Mouse (Mus musculus) cortical plate, adult 2 months (tissue): Measurements from ENCODE around the gene Lonrf2. TPM values are rescaled to one million over a fixed set of nuclear protein-coding genes. Genes with fewer than 3 reads are reported as not detected.

Experiments used
- H3K27ac ChIP-seq: fragments of 200-500 bp; 2 replicates; pipeline ENCODE4 v1.5.1; 2012; ENCODE audit warnings: low read length, control low read depth, inconsistent platforms; ENCODE audit not compliant: insufficient read depth
- H3K4me1 ChIP-seq: fragments of 200-500 bp; 2 replicates; pipeline ENCODE4 v1.6.1; 2011; ENCODE audit warnings: low read length; ENCODE audit not compliant: control insufficient read depth, insufficient read depth
- H3K4me3 ChIP-seq: fragments of 200-500 bp; 2 replicates; pipeline ENCODE4 v1.5.1; 2011; ENCODE audit warnings: mild to moderate bottlenecking, low read length, control low read depth; ENCODE audit not compliant: insufficient read depth
- CTCF ChIP-seq: fragments of 200-500 bp; IDR thresholded peaks from 2 replicates; pipeline ENCODE4 v1.5.1; 2011; ENCODE audit warnings: mild to moderate bottlenecking, control low read depth, low read length; ENCODE audit not compliant: insufficient read depth; ENCODE audit errors: extremely low read depth
- POLR2A ChIP-seq: fragments of 200-500 bp; IDR thresholded peaks from 2 replicates; pipeline ENCODE4 v1.6.1; 2011; ENCODE audit warnings: mild to moderate bottlenecking, low read length, control low read depth; ENCODE audit not compliant: insufficient read depth; ENCODE audit errors: extremely low read depth
- polyA plus RNA-seq: library from polyadenylated mRNA; depleted of rRNA; stranded (reverse); fragments of >200 nt; gene quantifications from 2 replicates; pipeline ENCODE4 v1.2.3, GENCODE M21; 2012

Lonrf2 gene
- polyA plus RNA-seq, 1 experiment = 60.5 TPM

DNA sequence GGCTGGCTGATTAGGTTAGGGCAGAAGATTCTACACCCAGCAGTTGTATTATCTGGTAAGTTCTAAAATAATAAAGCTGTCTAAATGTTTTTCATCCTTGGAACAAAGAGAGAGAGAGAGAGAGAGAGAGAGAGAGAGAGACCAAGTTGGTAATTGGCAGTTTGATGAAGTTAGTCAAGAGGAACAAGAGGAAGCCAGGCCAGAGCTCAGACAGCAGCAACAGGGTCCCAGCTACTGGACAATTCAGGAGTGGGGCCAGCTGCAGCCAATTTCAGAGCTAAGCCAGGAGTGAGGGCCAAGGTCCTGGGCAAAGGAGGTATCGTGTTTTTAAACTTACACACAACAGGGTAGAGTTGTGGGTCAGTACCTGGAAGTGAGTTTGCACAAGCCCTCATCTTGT lies 6.3 kb upstream of the Lonrf2 start:
- H3K4me1 ChIP-seq = 0 out of 2 replicates have a peak, but pooled peaks cover under 1% of the 10 kb centered on the region
- H3K4me3 ChIP-seq = no peak overlapping the region
- H3K27ac ChIP-seq = no peak overlapping the region
- TF ChIP-seq POLR2A = no peak
- TF ChIP-seq CTCF = no peak

DNA sequence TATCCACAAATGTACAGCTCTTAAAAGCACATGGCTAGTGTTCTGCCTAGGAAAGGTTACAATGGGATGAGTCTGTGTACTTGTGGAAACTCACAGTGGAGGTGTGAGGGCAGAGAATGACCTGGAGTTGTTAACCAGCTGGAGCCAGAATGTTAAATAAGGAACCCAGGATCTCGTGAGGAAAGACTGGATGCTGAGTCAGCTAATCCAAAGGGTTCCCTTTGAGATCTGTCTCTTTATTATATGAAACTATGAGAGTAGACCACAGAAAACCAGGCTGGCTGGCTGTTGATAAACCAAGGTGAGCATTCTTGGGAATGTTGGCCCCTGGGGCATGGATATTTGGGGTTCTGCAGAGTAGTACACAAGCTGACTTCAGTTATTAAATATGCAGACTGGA lies 3.4 kb upstream of the Lonrf2 start:
- H3K27ac ChIP-seq = no peak overlapping the region
- no peak for TF ChIP-seq POLR2A
- no peaks in the 10 kb centered on the region for H3K4me1 ChIP-seq
- H3K4me3 ChIP-seq = no peak overlapping the region

- Histone ChIP-seq H3K4me1 (peaks cover 2% of the 10 kb centered on the region; the same call in 1 of the 2 replicates), H3K4me3 (peak overlapping the region; percentile 79), H3K27ac (peak overlapping the region; percentile 84)
- TF ChIP-seq CTCF = no peak
- 0 out of 2 replicates have a peak, but pooled peaks have one; percentile 26 for TF ChIP-seq POLR2A
Measured at GRCm38 (mm10) chr1:38835568-38836476, 689 bp downstream of the Lonrf2 start.

- TF ChIP-seq POLR2A = no peak
- TF ChIP-seq CTCF = peak; percentile 49
Measured at GRCm38 (mm10) chr1:38834899-38835298, 1.6 kb downstream of the Lonrf2 start.

GRCm38 (mm10) chr1:38824926-38825325 lies 11.6 kb downstream of the Lonrf2 start:
- Histone ChIP-seq H3K27ac (no peak overlapping the region), H3K4me1 (peaks cover 10% of the 10 kb centered on the region), H3K4me3 (no peak overlapping the region)
- TF ChIP-seq CTCF (no peak), POLR2A (no peak)

More at GRCm38 (mm10) chr1:38834899-38835298, 1.6 kb downstream of the Lonrf2 start:
- H3K4me3 ChIP-seq = peak overlapping the region; percentile 79
- H3K27ac ChIP-seq = no peak overlapping the region
- peaks cover 2% of the 10 kb centered on the region; the same call in 1 of the 2 replicates for H3K4me1 ChIP-seq

- TF ChIP-seq POLR2A (no peak), CTCF (no peak)
- Histone ChIP-seq H3K4me1 (peaks cover 10% of the 10 kb centered on the region), H3K4me3 (no peak overlapping the region), H3K27ac (no peak overlapping the region)
Measured at GRCm38 (mm10) chr1:38823851-38824250, 12.7 kb downstream of the Lonrf2 start.

- Histone ChIP-seq H3K4me3 (no peak overlapping the region), H3K27ac (no peak overlapping the region), H3K4me1 (peaks cover 3% of the 10 kb centered on the region)
- TF ChIP-seq CTCF (no peak), POLR2A (no peak)
Measured at GRCm38 (mm10) chr1:38819691-38820090, 16.8 kb downstream of the Lonrf2 start.

DNA sequence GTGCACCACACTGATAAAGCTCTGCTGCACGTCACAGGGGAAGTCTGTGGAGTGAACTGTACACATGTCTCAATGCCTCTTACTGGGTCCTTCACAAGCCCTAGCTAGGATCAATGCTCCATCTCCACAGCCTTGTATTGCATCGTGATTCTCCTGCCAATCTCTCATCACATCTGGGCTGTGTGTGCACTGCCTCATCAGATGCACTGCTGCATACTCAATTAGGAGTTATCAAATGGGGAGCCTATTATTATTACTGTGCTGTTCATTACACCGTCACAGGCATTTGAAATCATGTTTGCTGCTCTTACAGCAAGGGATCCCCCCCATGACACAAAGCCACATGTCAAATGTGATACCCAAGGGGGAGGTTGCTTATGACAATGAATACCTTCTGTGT lies 18.8 kb downstream of the Lonrf2 start:
- no peak overlapping the region for H3K27ac ChIP-seq
- no peak overlapping the region for H3K4me3 ChIP-seq
- TF ChIP-seq POLR2A = no peak
- TF ChIP-seq CTCF = no peak
- H3K4me1 ChIP-seq = peaks cover 3% of the 10 kb centered on the region

- TF ChIP-seq CTCF (no peak), POLR2A (no peak)
- H3K4me3 ChIP-seq = no peak overlapping the region
- H3K4me1 ChIP-seq = peaks cover 3% of the 10 kb centered on the region
- H3K27ac ChIP-seq = no peak overlapping the region
Measured at GRCm38 (mm10) chr1:38817268-38817667, 19.2 kb downstream of the Lonrf2 start.

- Histone ChIP-seq H3K4me1 (0 out of 2 replicates have a peak, but pooled peaks cover 2% of the 10 kb centered on the region), H3K4me3 (no peak overlapping the region), H3K27ac (no peak overlapping the region)
- TF ChIP-seq POLR2A (no peak), CTCF (no peak)
Measured at GRCm38 (mm10) chr1:38816306-38816705, 20.2 kb downstream of the Lonrf2 start.
